Mouse (Mus musculus): Measurements from ENCODE around the gene Fam178b. TPM values are rescaled to one million over a fixed set of nuclear protein-coding genes. Genes with fewer than 3 reads are reported as not detected.

Fam178b gene
- polyA plus RNA-seq, 1 experiment from 2014 or later, result 3.4 TPM

DNA sequence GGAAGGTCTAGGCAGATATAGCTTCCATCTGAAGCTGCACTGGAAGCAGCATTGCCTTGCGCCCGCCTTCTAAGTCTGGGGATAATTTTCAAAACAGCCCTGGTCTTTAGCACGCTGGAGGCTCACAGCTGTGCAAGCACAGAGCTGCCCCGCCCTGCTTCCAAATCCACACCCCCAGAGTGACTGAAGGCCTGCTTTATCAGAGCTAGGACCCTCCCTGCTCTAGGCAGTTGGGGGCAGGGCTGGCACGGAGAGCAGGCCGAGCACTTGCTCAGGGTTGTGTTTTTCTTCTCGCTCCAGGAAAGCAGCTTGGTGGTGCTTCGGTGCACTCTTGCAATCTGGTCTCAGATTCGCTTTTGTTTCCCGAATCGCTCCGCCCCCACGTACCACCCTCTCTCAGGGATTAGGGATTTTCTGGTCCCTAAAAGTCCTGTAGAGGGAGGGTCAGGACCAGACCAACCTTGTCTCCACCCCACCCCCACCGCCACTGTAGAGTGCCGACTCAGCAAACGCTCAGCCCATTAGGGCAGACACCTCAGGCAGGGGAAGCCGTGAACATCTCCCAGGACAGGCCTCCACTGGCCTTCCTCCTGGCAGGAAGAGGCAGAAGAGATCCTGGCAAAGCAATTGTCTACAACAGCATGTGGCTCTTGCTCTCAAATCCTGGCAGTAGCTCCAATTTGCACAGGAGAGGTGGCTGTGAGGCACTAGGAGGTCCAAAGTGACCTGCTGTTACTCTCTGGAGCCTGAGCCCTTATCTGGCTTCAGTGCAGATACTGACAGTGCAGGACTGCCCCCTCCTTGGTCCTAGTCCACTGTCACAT, 102.4 kb downstream of the Fam178b start:
- Histone ChIP-seq H3K9ac (peak overlapping the region; percentile 36; the same call in 1 of the 2 replicates), H3K4me3 (peak overlapping the region; percentile 5), H3K4me2 (peak overlapping the region; percentile 43), H3K36me3 (no peaks in the 10 kb centered on the region), H3K9me3 (no peaks in the 10 kb centered on the region), H3K4me1 (peaks cover 40% of the 10 kb centered on the region), H3K27me3 (no peaks in the 10 kb centered on the region), H3K27ac (peak overlapping the region; percentile 92)
- 2% methylated on average over 17 of the region's 17 CpGs for WGBS
- ATAC-seq (ENCODE audit: borderline replicate concordance, extremely low read depth, low FRiP score, low TSS enrichment), result peak; percentile 88

DNA sequence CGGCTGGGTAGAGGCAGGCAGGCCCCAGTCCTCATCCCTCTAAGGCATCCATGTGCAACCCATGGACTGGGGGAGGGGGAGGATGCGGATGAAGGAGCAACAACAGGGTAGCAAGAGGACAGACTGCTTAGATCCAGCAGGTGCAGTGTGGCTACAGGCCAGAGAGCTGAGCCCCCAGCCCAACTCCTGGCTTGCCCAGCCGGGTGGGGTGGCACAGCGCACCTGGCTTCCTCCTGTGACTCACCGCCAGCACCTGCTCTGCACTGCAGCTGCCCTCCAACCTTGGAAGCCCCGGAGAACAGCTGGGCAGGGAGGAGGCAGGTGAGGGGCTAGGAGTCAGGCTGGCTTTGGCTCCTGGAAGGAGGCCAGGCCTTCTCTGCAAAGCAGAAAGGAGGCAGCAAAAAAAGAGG, 103.0 kb downstream of the Fam178b start:
- Histone ChIP-seq H3K9ac (0 out of 2 replicates have a peak overlapping the region, but pooled peaks have one; percentile 36), H3K4me1 (peaks cover 44% of the 10 kb centered on the region), H3K9me3 (no peaks in the 10 kb centered on the region), H3K36me3 (no peaks in the 10 kb centered on the region), H3K27ac (peak overlapping the region; percentile 92), H3K4me3 (peak overlapping the region; percentile 5; the same call in 1 of the 2 replicates), H3K27me3 (no peaks in the 10 kb centered on the region), H3K4me2 (peak overlapping the region; percentile 43)
- WGBS, result 24% methylated on average over 6 of the region's 6 CpGs
- ATAC-seq (ENCODE audit: borderline replicate concordance, extremely low read depth, low FRiP score, low TSS enrichment), result peak; percentile 54

GRCm38 (mm10) chr1:36576991-36577675, 105.8 kb downstream of the Fam178b start:
- H3K27me3 ChIP-seq, result no peaks in the 10 kb centered on the region
- 70% methylated on average over 6 of the region's 6 CpGs for WGBS
- H3K36me3 ChIP-seq, result no peaks in the 10 kb centered on the region
- ATAC-seq (ENCODE audit: borderline replicate concordance, extremely low read depth, low FRiP score, low TSS enrichment), result no peak
- H3K9ac ChIP-seq, result no peak overlapping the region
- no peak overlapping the region for H3K27ac ChIP-seq
- no peak overlapping the region for H3K4me3 ChIP-seq
- H3K4me1 ChIP-seq, result peaks cover 60% of the 10 kb centered on the region
- no peak overlapping the region for H3K4me2 ChIP-seq
- no peaks in the 10 kb centered on the region for H3K9me3 ChIP-seq

DNA sequence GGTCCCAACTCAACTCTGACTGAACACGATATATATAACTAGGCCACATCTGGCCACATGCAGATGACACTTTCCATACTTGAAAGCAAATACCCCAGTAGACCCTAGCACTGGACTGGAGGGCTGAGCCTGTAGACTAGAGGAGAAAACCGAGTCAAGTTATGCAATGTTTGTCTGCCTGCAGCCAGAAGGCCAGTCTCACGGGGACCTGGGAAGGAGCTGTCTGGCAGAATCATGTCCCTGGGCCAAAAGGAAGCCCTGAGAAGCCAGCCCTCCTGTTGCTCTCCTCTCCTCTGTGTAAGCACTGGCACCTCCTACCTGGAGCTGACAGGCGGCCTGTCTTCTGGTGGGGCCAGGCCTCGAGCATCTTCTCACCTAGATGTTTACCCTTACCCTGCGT, 107.6 kb downstream of the Fam178b start:
- Histone ChIP-seq H3K4me2 (no peak overlapping the region), H3K27me3 (no peaks in the 10 kb centered on the region), H3K4me1 (peaks cover 59% of the 10 kb centered on the region), H3K4me3 (no peak overlapping the region), H3K9ac (no peak overlapping the region), H3K36me3 (no peaks in the 10 kb centered on the region), H3K9me3 (no peaks in the 10 kb centered on the region), H3K27ac (no peak overlapping the region)
- WGBS, result 53% methylated on average over 6 of the region's 6 CpGs
- no peak for ATAC-seq (ENCODE audit: borderline replicate concordance, extremely low read depth, low FRiP score, low TSS enrichment)

GRCm38 (mm10) chr1:36574196-36574955, 108.6 kb downstream of the Fam178b start:
- H3K27ac ChIP-seq, result peak overlapping the region; percentile 77

DNA sequence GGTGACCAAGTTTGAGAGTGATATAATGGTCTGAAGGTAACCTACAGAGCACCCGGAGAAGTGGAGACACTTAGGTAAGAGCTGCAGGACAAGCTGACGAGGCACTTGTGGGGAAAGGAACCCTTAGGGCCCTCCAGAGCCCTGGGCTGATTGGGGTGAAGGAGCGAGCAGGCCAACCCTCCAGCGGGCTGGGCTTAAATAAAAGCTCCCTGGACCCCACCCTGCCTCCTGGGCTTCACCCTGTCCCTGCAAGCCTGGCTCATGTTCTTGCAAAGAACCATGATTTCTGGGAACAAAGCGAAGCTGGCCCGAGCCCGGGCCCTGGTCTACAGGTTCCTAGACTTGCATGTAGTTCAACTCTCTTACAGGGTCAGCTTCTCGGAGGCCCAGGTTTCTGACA, 109.5 kb downstream of the Fam178b start:
- peak overlapping the region; percentile 77 for H3K27ac ChIP-seq
- no peaks in the 10 kb centered on the region for H3K27me3 ChIP-seq
- no peak overlapping the region for H3K4me2 ChIP-seq
- H3K4me1 ChIP-seq, result peaks cover 67% of the 10 kb centered on the region
- 69% methylated on average over 8 of the region's 8 CpGs for WGBS
- no peaks in the 10 kb centered on the region for H3K36me3 ChIP-seq
- no peak for ATAC-seq (ENCODE audit: borderline replicate concordance, extremely low read depth, low FRiP score, low TSS enrichment)
- no peak overlapping the region for H3K4me3 ChIP-seq
- no peaks in the 10 kb centered on the region for H3K9me3 ChIP-seq
- H3K9ac ChIP-seq, result no peak overlapping the region

More at GRCm38 (mm10) chr1:36574196-36574955, 108.6 kb downstream of the Fam178b start:
- peak; percentile 23; the same call in 1 of the 2 replicates for ATAC-seq (ENCODE audit: borderline replicate concordance, extremely low read depth, low FRiP score, low TSS enrichment)
- no peak overlapping the region for H3K9ac ChIP-seq
- H3K9me3 ChIP-seq, result no peaks in the 10 kb centered on the region
- H3K4me1 ChIP-seq, result peaks cover 59% of the 10 kb centered on the region
- no peak overlapping the region for H3K4me3 ChIP-seq
- no peak overlapping the region for H3K4me2 ChIP-seq
- no peaks in the 10 kb centered on the region for H3K27me3 ChIP-seq
- H3K36me3 ChIP-seq, result no peaks in the 10 kb centered on the region
- 73% methylated on average over 5 of the region's 5 CpGs for WGBS

DNA sequence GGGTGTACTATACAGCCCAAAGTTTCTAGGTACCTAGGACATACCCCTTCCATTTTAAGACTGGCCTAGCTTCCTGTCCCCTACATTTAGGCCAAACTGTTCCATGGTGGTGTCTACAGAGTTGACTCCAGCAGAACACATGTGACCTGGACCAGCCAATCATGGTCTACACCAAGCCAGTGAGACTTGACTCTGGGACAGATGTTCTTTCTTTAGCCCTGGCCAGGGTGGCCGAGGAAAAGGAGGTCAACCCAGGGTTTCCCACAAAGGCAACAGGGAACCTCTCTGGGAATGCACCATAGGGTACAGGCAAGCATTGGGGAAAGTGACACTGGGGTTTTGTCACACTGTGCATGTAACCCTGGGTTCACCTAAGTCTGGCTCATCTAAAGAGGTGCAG, 110.3 kb downstream of the Fam178b start:
- no peak overlapping the region for H3K4me2 ChIP-seq
- no peak overlapping the region for H3K27ac ChIP-seq
- no peaks in the 10 kb centered on the region for H3K9me3 ChIP-seq
- no peak for ATAC-seq (ENCODE audit: borderline replicate concordance, extremely low read depth, low FRiP score, low TSS enrichment)
- H3K36me3 ChIP-seq, result no peaks in the 10 kb centered on the region
- WGBS, result 72% methylated on average over 1 of the region's 1 CpGs
- H3K9ac ChIP-seq, result no peak overlapping the region
- no peak overlapping the region for H3K4me3 ChIP-seq
- peaks cover 76% of the 10 kb centered on the region for H3K4me1 ChIP-seq
- H3K27me3 ChIP-seq, result no peaks in the 10 kb centered on the region

DNA sequence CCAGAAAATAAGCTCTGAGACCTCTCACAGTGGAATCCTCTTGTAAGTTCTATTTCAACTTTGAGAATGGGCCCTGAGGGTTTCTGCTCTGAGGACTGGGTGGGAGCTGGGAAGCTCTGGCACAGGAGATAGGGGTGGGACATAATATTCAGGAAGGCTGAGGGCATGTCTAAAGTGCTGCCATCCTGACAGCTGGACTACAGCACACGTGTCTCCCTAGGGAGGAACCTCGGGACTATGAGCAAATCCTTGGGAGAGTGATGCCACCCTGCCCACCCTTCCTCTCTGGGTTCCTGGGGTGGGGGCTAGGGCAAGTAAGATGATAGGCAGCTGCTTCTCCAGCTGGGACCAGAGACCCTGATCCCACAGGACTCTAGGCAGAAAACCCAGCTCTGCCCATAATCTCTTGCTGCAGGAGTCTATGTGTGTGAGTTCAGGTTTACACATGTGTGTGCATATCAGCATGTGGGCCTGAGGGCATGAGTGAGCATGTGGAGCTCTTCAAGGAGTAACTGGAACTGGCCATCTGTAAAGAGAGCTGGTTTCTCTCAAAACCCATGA, 110.8 kb downstream of the Fam178b start:
- WGBS, result 68% methylated on average over 2 of the region's 2 CpGs
- Histone ChIP-seq H3K4me2 (no peak overlapping the region), H3K4me1 (peaks cover 77% of the 10 kb centered on the region), H3K9ac (no peak overlapping the region), H3K4me3 (no peak overlapping the region), H3K27me3 (no peaks in the 10 kb centered on the region), H3K36me3 (no peaks in the 10 kb centered on the region), H3K9me3 (no peaks in the 10 kb centered on the region), H3K27ac (peak overlapping the region; percentile 17; the same call in 1 of the 2 replicates)
- ATAC-seq (ENCODE audit: borderline replicate concordance, extremely low read depth, low FRiP score, low TSS enrichment), result no peak

DNA sequence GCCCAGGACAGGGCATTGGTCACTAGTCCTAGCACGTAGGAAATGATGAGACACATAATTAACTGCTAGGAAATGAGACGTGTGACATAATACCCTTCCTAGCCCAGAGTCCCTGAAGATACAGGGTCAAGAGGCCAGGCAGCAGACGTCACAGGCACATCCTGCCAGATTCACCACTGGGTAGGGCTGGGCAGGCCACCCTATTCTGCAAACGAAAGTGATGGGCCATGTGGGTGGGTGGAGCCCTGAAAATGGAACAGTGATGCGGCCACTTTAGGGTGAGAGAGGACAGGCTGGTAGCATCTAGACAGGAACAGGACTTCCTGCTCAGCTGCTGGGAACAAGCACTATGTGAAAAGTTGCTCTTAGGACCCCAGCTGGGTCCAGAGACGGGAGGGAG, 111.4 kb downstream of the Fam178b start:
- Histone ChIP-seq H3K27ac (peak overlapping the region; percentile 17; the same call in 1 of the 2 replicates), H3K9me3 (no peaks in the 10 kb centered on the region), H3K27me3 (no peaks in the 10 kb centered on the region), H3K36me3 (no peaks in the 10 kb centered on the region), H3K4me3 (no peak overlapping the region), H3K4me2 (no peak overlapping the region), H3K9ac (no peak overlapping the region), H3K4me1 (peaks cover 77% of the 10 kb centered on the region)
- 34% methylated on average over 6 of the region's 6 CpGs for WGBS
- ATAC-seq (ENCODE audit: borderline replicate concordance, extremely low read depth, low FRiP score, low TSS enrichment), result no peak

- Histone ChIP-seq H3K4me3 (no peak overlapping the region), H3K9me3 (no peaks in the 10 kb centered on the region), H3K27ac (peak overlapping the region; percentile 59; the same call in 1 of the 2 replicates), H3K4me1 (peaks cover 71% of the 10 kb centered on the region), H3K9ac (no peak overlapping the region), H3K27me3 (no peaks in the 10 kb centered on the region), H3K36me3 (no peaks in the 10 kb centered on the region), H3K4me2 (no peak overlapping the region)
- WGBS, result 84% methylated on average over 5 of the region's 5 CpGs
- ATAC-seq (ENCODE audit: borderline replicate concordance, extremely low read depth, low FRiP score, low TSS enrichment), result no peak
These were observed 112.7 kb downstream of the Fam178b start for GRCm38 (mm10) chr1:36570320-36570719.

GRCm38 (mm10) chr1:36569694-36570276, 113.2 kb downstream of the Fam178b start:
- Histone ChIP-seq H3K36me3 (no peaks in the 10 kb centered on the region), H3K9me3 (no peaks in the 10 kb centered on the region), H3K4me3 (no peak overlapping the region), H3K9ac (no peak overlapping the region), H3K27me3 (no peaks in the 10 kb centered on the region), H3K4me1 (peaks cover 67% of the 10 kb centered on the region), H3K4me2 (no peak overlapping the region), H3K27ac (peak overlapping the region; percentile 59)
- no peak for ATAC-seq (ENCODE audit: borderline replicate concordance, extremely low read depth, low FRiP score, low TSS enrichment)
- 50% methylated on average over 7 of the region's 7 CpGs for WGBS

All from lung, embryonic 15.5 days (tissue).